Mouse (Mus musculus): Measurements from ENCODE around the gene Prtg. TPM values are rescaled to one million over a fixed set of nuclear protein-coding genes. Genes with fewer than 3 reads are reported as not detected.
A peak's percentile ranks its signal among the peaks of the same experiment; 100 is the strongest.

Gene Prtg
- total RNA-seq, 2 experiments from 2014 or later: 1.5 to 1.8 TPM

GRCm38 (mm10) chr9:72890499-72891085 is 83.9 kb downstream of the Prtg start:
- no peak for TF ChIP-seq CTCF (IDR thresholded peaks at IDR 0.05)
- no peak for DNase-seq (ENCODE audit: extremely low spot score in 1 of 2, low spot score in 2 of 2)
- intact Hi-C loops (cut with DNase I): loop anchor here (5.0 kb wide), 2 partner anchors 62 to 202 kb away; no protein-coding TSS in a partner anchor
- H3K27ac ChIP-seq: no peak overlapping the region
- no peak overlapping the region for H3K4me3 ChIP-seq

GRCm38 (mm10) chr9:72892761-72893160 is 86.1 kb downstream of the Prtg start:
- intact Hi-C loops (cut with DNase I): loop anchor here (5.0 kb wide), 2 partner anchors 60 to 200 kb away; no protein-coding TSS in a partner anchor
- Histone ChIP-seq H3K4me3 (no peak overlapping the region), H3K27ac (no peak overlapping the region)
- no peak for TF ChIP-seq CTCF (IDR thresholded peaks at IDR 0.05)
- no peak for DNase-seq (ENCODE audit: extremely low spot score in 1 of 2, low spot score in 2 of 2)

GRCm38 (mm10) chr9:72894796-72895352 is 88.2 kb downstream of the Prtg start:
- no peak for DNase-seq (ENCODE audit: extremely low spot score in 1 of 2, low spot score in 2 of 2)
- no peak; the same call in 1 of the 2 replicates for TF ChIP-seq CTCF (IDR thresholded peaks at IDR 0.05)
- H3K4me3 ChIP-seq: no peak overlapping the region
- H3K27ac ChIP-seq: no peak overlapping the region
- intact Hi-C loops (cut with DNase I): loop anchor here (5.0 kb wide), 2 partner anchors 57 to 197 kb away; no protein-coding TSS in a partner anchor

DNA sequence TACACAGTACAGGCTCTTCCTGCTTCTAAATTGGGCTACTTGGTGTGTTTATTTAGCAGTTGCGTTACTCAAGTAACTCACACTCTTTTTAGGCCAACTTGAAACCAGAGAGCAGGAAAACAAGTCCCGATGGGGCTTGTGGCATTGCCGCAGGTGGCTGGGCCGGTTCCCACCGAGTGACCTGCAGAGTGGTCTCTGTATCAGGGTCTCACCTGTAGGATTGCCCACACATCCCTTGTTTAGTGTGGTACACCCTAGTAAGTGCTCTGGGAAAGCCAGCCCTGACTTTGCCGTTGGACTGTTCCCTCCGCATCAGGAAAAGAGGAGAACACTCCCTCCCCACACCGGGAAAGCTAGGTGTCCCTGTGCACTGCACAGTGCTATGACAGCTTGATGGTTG is 95.4 kb downstream of the Prtg start:
- Histone ChIP-seq H3K27ac (no peak overlapping the region), H3K4me3 (no peak overlapping the region)
- no peak for TF ChIP-seq CTCF (IDR thresholded peaks at IDR 0.05)
- intact Hi-C loops (cut with DNase I): no loop called here
- DNase-seq (ENCODE audit: extremely low spot score in 1 of 2, low spot score in 2 of 2): no peak

DNA sequence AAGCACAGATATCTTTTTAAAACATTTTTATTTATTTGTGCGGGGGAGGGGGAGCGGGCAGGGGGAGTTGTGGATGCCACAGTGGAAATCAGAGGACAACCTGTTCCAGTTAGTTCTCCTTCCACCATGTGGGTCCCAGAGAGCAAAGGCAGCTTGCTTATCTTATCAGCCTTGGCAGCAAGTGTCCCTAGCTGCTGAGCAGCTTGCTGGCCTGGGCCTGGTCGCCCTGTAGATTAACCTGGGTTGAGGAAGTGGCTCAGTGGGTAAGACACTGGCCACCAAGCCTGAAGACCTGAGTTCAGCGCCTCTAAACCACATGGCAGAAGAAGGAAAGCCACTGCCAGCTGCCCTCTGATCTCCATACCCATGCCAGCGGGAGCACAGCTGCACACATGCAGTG is 95.9 kb downstream of the Prtg start:
- DNase-seq (ENCODE audit: extremely low spot score in 1 of 2, low spot score in 2 of 2): no peak
- TF ChIP-seq CTCF (IDR thresholded peaks at IDR 0.05): no peak
- Histone ChIP-seq H3K27ac (no peak overlapping the region), H3K4me3 (no peak overlapping the region)
- intact Hi-C loops (cut with DNase I): no loop called here

DNA sequence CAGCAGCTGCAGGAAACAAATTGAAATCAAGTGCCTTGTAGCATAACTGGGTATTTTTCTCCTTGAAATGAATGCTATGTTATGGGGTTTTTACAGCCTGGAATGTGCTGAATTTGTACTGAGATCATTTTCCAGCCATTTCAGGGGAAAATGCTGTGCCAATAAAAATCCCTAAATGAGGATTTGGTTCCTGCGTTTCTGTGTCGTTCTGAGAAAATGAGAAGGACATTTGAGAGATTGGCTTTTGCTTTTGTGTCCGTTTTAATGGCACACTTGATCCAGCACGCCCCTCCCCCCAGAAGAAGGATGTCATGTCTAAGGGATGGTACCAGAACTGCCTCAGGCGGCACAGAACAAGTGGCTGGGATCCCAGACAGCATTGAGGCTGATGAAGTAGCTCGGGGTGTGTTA is 100.0 kb downstream of the Prtg start:
- no peak for TF ChIP-seq CTCF (IDR thresholded peaks at IDR 0.05)
- no peak for DNase-seq (ENCODE audit: extremely low spot score in 1 of 2, low spot score in 2 of 2)
- Histone ChIP-seq H3K4me3 (no peak overlapping the region), H3K27ac (no peak overlapping the region)
- intact Hi-C loops (cut with DNase I): no loop called here

- DNase-seq (ENCODE audit: extremely low spot score in 1 of 2, low spot score in 2 of 2): no peak
- TF ChIP-seq CTCF (IDR thresholded peaks at IDR 0.05): no peak
- no peak overlapping the region for H3K27ac ChIP-seq
- intact Hi-C loops (cut with DNase I): no loop called here
- H3K4me3 ChIP-seq: no peak overlapping the region
Observed at GRCm38 (mm10) chr9:72911381-72911780, 104.7 kb downstream of the Prtg start.

DNA sequence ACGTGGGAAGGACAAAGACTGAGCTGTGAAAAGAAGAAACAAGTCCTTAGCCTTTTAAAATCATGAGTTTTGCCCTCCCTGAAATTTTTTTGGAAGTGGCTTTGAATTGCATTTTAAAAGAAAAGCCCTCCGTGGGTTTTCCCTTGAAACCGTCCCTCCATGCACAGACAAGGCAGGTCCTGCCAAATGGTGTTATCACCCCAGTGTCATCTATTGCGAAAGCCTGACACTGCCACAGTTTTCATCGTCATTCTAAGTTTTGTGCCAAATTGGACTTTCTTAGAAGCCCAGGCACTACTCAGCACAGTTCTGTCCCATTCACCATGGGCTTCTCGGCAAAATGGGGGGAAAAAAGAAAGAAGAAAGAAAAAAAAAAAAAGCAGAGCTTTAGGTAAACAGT is 106.9 kb downstream of the Prtg start:
- Histone ChIP-seq H3K27ac (no peak overlapping the region), H3K4me3 (no peak overlapping the region)
- intact Hi-C loops (cut with DNase I): no loop called here
- DNase-seq (ENCODE audit: extremely low spot score in 1 of 2, low spot score in 2 of 2): no peak
- no peak for TF ChIP-seq CTCF (IDR thresholded peaks at IDR 0.05)

DNA sequence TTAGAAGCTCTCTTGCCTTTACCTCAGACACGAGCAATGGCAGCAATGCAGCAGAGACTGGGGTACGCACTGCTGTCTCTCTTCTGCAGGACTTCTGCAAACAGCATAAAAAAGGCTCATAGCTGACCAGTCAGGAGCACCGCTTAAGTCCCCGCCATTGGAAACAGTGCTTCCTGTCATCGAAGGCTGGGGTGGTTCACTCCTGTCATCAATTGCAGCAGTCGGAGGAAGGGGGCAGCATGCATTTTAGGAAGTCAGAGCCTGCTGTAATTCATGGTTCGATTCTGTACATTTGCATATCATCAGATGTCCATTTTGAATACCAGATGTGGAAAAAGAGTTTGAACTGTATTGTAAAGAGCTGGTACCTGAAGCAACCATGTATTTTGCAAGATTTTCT is 109.1 kb downstream of the Prtg start:
- intact Hi-C loops (cut with DNase I): no loop called here
- H3K4me3 ChIP-seq: no peak overlapping the region
- H3K27ac ChIP-seq: no peak overlapping the region
- DNase-seq (ENCODE audit: extremely low spot score in 1 of 2, low spot score in 2 of 2): no peak
- no peak for TF ChIP-seq CTCF (IDR thresholded peaks at IDR 0.05)

- TF ChIP-seq CTCF (IDR thresholded peaks at IDR 0.05): no peak
- Histone ChIP-seq H3K27ac (no peak overlapping the region), H3K4me3 (no peak overlapping the region)
- intact Hi-C loops (cut with DNase I): no loop called here
- DNase-seq (ENCODE audit: extremely low spot score in 1 of 2, low spot score in 2 of 2): no peak
Observed at GRCm38 (mm10) chr9:72923068-72923467, 116.4 kb downstream of the Prtg start.

DNA sequence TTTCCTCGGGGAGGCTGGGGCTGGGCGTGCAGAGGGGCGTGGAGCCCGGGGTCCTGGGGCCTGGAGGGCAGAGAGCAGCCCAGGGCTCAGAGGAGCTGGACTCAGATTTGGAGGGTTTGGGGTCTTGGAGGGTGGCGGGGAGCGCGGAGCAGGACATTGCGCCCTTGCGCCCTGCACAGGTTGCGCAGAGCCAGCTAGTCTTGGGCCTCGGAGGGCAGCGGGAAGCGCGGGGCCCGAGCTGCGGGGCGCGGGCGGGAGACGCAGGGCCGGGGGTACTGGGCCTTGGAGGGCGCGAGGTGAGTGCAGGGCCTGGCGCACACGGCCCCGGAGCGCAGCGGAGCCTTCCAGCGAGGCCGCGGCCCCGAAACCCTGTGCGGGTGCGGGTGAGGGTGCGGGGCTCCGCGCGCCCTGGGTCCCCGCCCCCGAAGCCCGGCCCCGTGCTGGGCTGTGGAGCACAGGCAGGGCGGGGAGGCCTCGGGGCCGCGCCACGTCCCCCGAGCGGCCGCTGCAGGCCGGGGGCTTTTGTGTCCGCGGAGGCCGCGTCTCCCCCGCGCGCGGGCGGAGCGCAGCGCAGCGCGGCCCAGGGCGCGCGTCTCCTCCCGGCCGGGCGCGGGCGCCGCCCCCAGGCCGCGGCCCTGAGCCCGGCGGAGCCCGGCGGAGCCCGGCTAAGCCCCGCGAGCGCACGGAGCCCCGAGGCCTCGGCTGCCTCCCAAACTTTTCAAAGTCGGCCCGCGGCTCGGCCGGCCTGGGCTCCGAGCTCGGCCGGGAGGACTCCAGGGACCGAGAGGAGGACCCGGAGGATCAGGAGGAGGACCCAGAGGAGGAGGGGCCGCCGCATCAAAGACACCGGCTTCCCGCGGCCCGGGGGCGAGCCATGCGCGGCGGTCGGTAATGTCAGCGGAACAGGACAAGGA is 118.6 kb downstream of the Prtg start, which contains the start of gene Pygo1:
TSS of gene Pygo1 (plus strand) at position 625 of the 914 bp plus-strand sequence.
- peak within 1 kb of the TSS; percentile 67 for H3K4me3 ChIP-seq
- intact Hi-C loops (cut with DNase I): no loop called here
- H3K27ac ChIP-seq: peak within 1 kb of the TSS; percentile 74
- TF ChIP-seq CTCF (IDR thresholded peaks at IDR 0.05): no peak
- DNase-seq (ENCODE audit: extremely low spot score in 1 of 2, low spot score in 2 of 2): peak; percentile 46 to 47

DNA sequence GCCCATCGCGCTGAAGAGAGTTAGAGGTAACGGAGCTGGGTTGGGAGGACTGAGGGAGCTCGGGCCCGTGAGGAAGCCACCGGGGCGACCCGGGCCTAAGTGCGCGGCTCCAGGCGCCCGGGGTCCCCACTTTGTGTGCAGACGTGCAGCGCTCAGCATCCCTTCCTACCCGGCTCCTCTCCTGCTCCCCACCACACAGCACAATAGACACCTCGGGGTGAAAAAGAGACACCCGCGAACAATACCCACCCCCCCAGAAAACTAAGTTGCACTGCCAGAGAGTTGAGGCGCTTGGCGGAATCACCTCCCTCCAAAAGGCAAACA is 119.2 kb downstream of the Prtg start:
- H3K4me3 ChIP-seq: peak overlapping the region; percentile 67
- no peak for DNase-seq (ENCODE audit: extremely low spot score in 1 of 2, low spot score in 2 of 2)
- intact Hi-C loops (cut with DNase I): no loop called here
- TF ChIP-seq CTCF (IDR thresholded peaks at IDR 0.05): no peak
- H3K27ac ChIP-seq: peak overlapping the region; percentile 61
